Mouse (Mus musculus) neural tube, embryonic 11.5 days (tissue): ENCODE measurements around the gene Zfp775. TPM values are rescaled to one million over a fixed set of nuclear protein-coding genes. Genes with fewer than 3 reads are reported as not detected.

Experiments
- ATAC-seq: fragments of 200-750 bp; cut with Nextera tagmentation; 2 replicates; pipeline ENCODE4 v1.8.0; 2017; ENCODE audit warnings: moderate number of reproducible peaks, mild to moderate bottlenecking, moderate TSS enrichment, moderate library complexity; ENCODE audit not compliant: insufficient read depth, low FRiP score, low TSS enrichment
- DNase-seq: peaks from one replicate; pipeline ENCODE4 v3.0.0-alpha.2; 2015; ENCODE audit warnings: low spot score
- H3K27ac ChIP-seq: fragments of 300-500 bp; sonication (generic); 2 replicates; pipeline ENCODE4 v1.5.1; 2014; ENCODE audit warnings: low read depth, mild to moderate bottlenecking, low read length
- H3K27me3 ChIP-seq: fragments of 300-500 bp; sonication (generic); 2 replicates; pipeline ENCODE4 v1.6.1; 2014; ENCODE audit warnings: mild to moderate bottlenecking, low read length, mixed read lengths; ENCODE audit not compliant: control insufficient read depth, insufficient read depth
- H3K36me3 ChIP-seq: fragments of 300-500 bp; sonication (generic); 2 replicates; pipeline ENCODE4 v1.6.1; 2014; ENCODE audit warnings: mild to moderate bottlenecking, low read length, moderate library complexity, mixed read lengths; ENCODE audit not compliant: control insufficient read depth, insufficient read depth
- H3K4me1 ChIP-seq: fragments of 300-500 bp; sonication (generic); 2 replicates; pipeline ENCODE4 v1.6.1; 2014; ENCODE audit warnings: low read length, mixed read lengths; ENCODE audit not compliant: control insufficient read depth, insufficient read depth
- H3K4me2 ChIP-seq: fragments of 300-500 bp; sonication (generic); 2 replicates; pipeline ENCODE4 v1.6.1; 2014; ENCODE audit warnings: low read depth, mild to moderate bottlenecking, moderate library complexity
- H3K4me3 ChIP-seq: fragments of 300-500 bp; sonication (generic); 2 replicates; pipeline ENCODE4 v1.5.1; 2014; ENCODE audit warnings: low read depth, low read length
- H3K9ac ChIP-seq: fragments of 300-500 bp; sonication (generic); 2 replicates; pipeline ENCODE4 v1.6.1; 2014; ENCODE audit warnings: mild to moderate bottlenecking, low read length
- H3K9me3 ChIP-seq: fragments of 300-500 bp; sonication (generic); 2 replicates; pipeline ENCODE4 v1.6.1; 2016; ENCODE audit warnings: low read length; ENCODE audit not compliant: control insufficient read depth
- WGBS: fragments of 180-500 bp; shearing (Covaris S2); extraction: QIAGEN DNeasy Blood & Tissue Kit; methylation state at CpG from one replicate; pipeline ENCODE4 v1.1.7; 2014; 5-methylcytosine and 5-hydroxymethylcytosine counted together
- polyA plus RNA-seq: library from polyadenylated mRNA; unstranded; fragments of >200 nt; fragmentation: Nextera tagmentation; extraction: Ambion mirVana; gene quantifications from 2 replicates; pipeline ENCODE4 v1.2.1, GENCODE M21; 2014

Gene Zfp775
- polyA plus RNA-seq, 1 experiment from 2014 or later, result 9.3 TPM

- Histone ChIP-seq H3K4me3 (no peak overlapping the region), H3K27ac (no peak overlapping the region), H3K4me1 (no peaks in the 10 kb centered on the region), H3K9ac (no peak overlapping the region), H3K9me3 (no peaks in the 10 kb centered on the region), H3K27me3 (no peaks in the 10 kb centered on the region), H3K36me3 (no peaks in the 10 kb centered on the region), H3K4me2 (no peak overlapping the region)
- DNase-seq (no peak), ATAC-seq (no peak)
- 90% methylated on average over 9 of the region's 9 CpGs for WGBS
Measured at GRCm38 (mm10) chr6:48665471-48665870, 63.6 kb downstream of the Zfp775 start.

- 52% methylated on average over 7 of the region's 7 CpGs for WGBS
- H3K4me2 ChIP-seq, result no peak overlapping the region
- no peak overlapping the region for H3K9ac ChIP-seq
- no peaks in the 10 kb centered on the region for H3K36me3 ChIP-seq
- no peaks in the 10 kb centered on the region for H3K27me3 ChIP-seq
- no peaks in the 10 kb centered on the region for H3K4me1 ChIP-seq
- H3K4me3 ChIP-seq, result no peak overlapping the region
- H3K9me3 ChIP-seq, result no peaks in the 10 kb centered on the region
- no peak overlapping the region for H3K27ac ChIP-seq
- ATAC-seq, result no peak
- DNase-seq, result no peak
Measured at GRCm38 (mm10) chr6:48666159-48666586, 64.3 kb downstream of the Zfp775 start.

- Histone ChIP-seq H3K36me3 (no peaks in the 10 kb centered on the region), H3K9ac (no peak overlapping the region), H3K4me2 (no peak overlapping the region), H3K4me3 (no peak overlapping the region), H3K27me3 (no peaks in the 10 kb centered on the region), H3K4me1 (no peaks in the 10 kb centered on the region), H3K27ac (no peak overlapping the region), H3K9me3 (no peaks in the 10 kb centered on the region)
- ATAC-seq (no peak), DNase-seq (no peak)
Measured at GRCm38 (mm10) chr6:48668022-48668421, 66.2 kb downstream of the Zfp775 start.

GRCm38 (mm10) chr6:48669446-48669969, 67.6 kb downstream of the Zfp775 start:
- Histone ChIP-seq H3K4me3 (no peak overlapping the region), H3K36me3 (no peaks in the 10 kb centered on the region), H3K27me3 (no peaks in the 10 kb centered on the region), H3K9me3 (no peaks in the 10 kb centered on the region), H3K27ac (no peak overlapping the region), H3K4me1 (no peaks in the 10 kb centered on the region), H3K4me2 (no peak overlapping the region), H3K9ac (no peak overlapping the region)
- WGBS, result 78% methylated on average over 2 of the region's 2 CpGs
- DNase-seq (no peak), ATAC-seq (no peak)

Other genes with a start within 250 kb of the Zfp775 start
- gene Krba1, start 206.5 kb upstream of the Zfp775 start, polyA plus RNA-seq, result 18.0 and 22.9 TPM in 2 replicates
- gene Zfp467, start 156.2 kb upstream of the Zfp775 start, polyA plus RNA-seq, result 11.4 and 14.4 TPM in 2 replicates
- gene Sspo, start 153.8 kb upstream of the Zfp775 start, polyA plus RNA-seq, result 0.15 and 0.34 TPM in 2 replicates
- 59.7 and 70.8 TPM in 2 replicates for gene Atp6v0e2, start 64.4 kb upstream of the Zfp775 start, polyA plus RNA-seq
- 15.7 and 18.7 TPM in 2 replicates for gene Lrrc61, start 47.3 kb upstream of the Zfp775 start, polyA plus RNA-seq
- gene Rarres2, start 29.3 kb upstream of the Zfp775 start, polyA plus RNA-seq, result 1.6 and 2.8 TPM in 2 replicates
- not detected in 2 replicates for gene Gm45021, start 12.5 kb upstream of the Zfp775 start, polyA plus RNA-seq
- gene Repin1, start 8.2 kb upstream of the Zfp775 start, polyA plus RNA-seq, result 39.8 and 47.5 TPM in 2 replicates
- not detected in 2 replicates for gene Gm44965, start 8.1 kb upstream of the Zfp775 start, polyA plus RNA-seq
- gene AI854703, start 24.7 kb downstream of the Zfp775 start, polyA plus RNA-seq, result 1.6 TPM in 2 replicates
- 0.18 and 0.23 TPM in 2 replicates for gene Gimap8, start 45.2 kb downstream of the Zfp775 start, polyA plus RNA-seq
- 3.6 and 4.3 TPM in 2 replicates for gene Gimap9, start 74.1 kb downstream of the Zfp775 start, polyA plus RNA-seq
- gene Gimap4, start 82.5 kb downstream of the Zfp775 start, polyA plus RNA-seq, result 4.9 and 5.4 TPM in 2 replicates
- gene Gimap6, start 106.2 kb downstream of the Zfp775 start, polyA plus RNA-seq, result 13.9 and 14.6 TPM in 2 replicates
- gene Gm28053, start 116.5 kb downstream of the Zfp775 start, polyA plus RNA-seq, result not detected in 2 replicates
- gene Gimap7, start 116.6 kb downstream of the Zfp775 start, polyA plus RNA-seq, result not detected in 2 replicates
- 6.4 TPM in 2 replicates for gene Gimap1, start 137.0 kb downstream of the Zfp775 start, polyA plus RNA-seq
- 0.99 and 1.7 TPM in 2 replicates for gene Gimap5, start 144.1 kb downstream of the Zfp775 start, polyA plus RNA-seq
- gene Gimap3, start 168.8 kb downstream of the Zfp775 start, polyA plus RNA-seq, result not detected in 2 replicates
- gene Tmem176a, start 238.9 kb downstream of the Zfp775 start, polyA plus RNA-seq, result 21.7 and 22.8 TPM in 2 replicates
- 49.0 and 59.2 TPM in 2 replicates for gene Tmem176b, start 239.4 kb downstream of the Zfp775 start, polyA plus RNA-seq